Mouse (Mus musculus): ENCODE measurements around the gene Plekha6. TPM values are rescaled to one million over a fixed set of nuclear protein-coding genes. Genes with fewer than 3 reads are reported as not detected.

The Plekha6 gene
- polyA plus RNA-seq, 1 experiment from 2014 or later: 3.2 TPM

DNA sequence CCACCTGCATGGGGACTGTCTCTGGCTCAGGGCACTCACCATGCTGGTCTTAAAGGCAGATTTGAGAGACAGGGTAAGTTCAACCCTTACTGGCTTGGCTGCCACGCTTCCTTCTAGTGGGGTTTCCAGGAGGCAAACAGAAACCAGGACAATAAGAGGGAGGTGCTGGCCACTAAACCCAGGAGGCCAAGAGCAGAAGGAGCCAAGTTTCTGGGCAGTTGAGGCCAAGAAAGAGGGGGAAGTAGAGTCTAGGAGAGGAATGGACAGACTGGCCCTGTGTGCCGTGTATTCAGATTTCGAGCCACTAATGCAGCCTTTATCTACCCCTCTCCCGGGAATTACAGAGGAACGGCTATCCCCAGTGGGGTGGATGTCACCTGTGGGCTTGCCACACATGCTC lies 83.2 kb downstream of the Plekha6 start:
- Histone ChIP-seq H3K36me3 (ENCODE audit: insufficient read depth, low read length) (no peaks in the 10 kb centered on the region), H3K27ac (ENCODE audit: low read length) (no peak overlapping the region), H3K4me1 (ENCODE audit: insufficient read depth, low read depth, low read length) (no peaks in the 10 kb centered on the region; the same call in 1 of the 2 replicates), H3K4me3 (ENCODE audit: low read depth, low read length) (no peak overlapping the region), H3K27me3 (replicated peaks; ENCODE audit: insufficient read depth, low read length) (no peaks in the 10 kb centered on the region), H3K4me2 (replicated peaks; ENCODE audit: low read depth, low read length) (no peak overlapping the region), H3K9me3 (ENCODE audit: low read length) (no peaks in the 10 kb centered on the region), H3K9ac (replicated peaks; ENCODE audit: low read depth) (no peak overlapping the region)
- 62% methylated on average over 5 of the region's 5 CpGs for whole genome bisulfite sequencing
- no peak for TF ChIP-seq CTCF (IDR thresholded peaks at IDR 0.05)
- TF ChIP-seq EP300 (IDR thresholded peaks at IDR 0.05): no peak
- no peak for DNase-seq (ENCODE audit: low spot score)
- no peak for ATAC-seq

GRCm38 (mm10) chr1:133250761-133251160 lies 86.8 kb downstream of the Plekha6 start:
- ATAC-seq (no peak), DNase-seq (ENCODE audit: low spot score) (no peak)
- Histone ChIP-seq H3K9me3 (ENCODE audit: low read length) (no peaks in the 10 kb centered on the region), H3K4me1 (ENCODE audit: insufficient read depth, low read depth, low read length) (peaks cover 4% of the 10 kb centered on the region; the same call in 1 of the 2 replicates), H3K4me3 (ENCODE audit: low read depth, low read length) (no peak overlapping the region), H3K4me2 (replicated peaks; ENCODE audit: low read depth, low read length) (no peak overlapping the region), H3K9ac (replicated peaks; ENCODE audit: low read depth) (no peak overlapping the region), H3K36me3 (ENCODE audit: insufficient read depth, low read length) (no peaks in the 10 kb centered on the region), H3K27me3 (replicated peaks; ENCODE audit: insufficient read depth, low read length) (no peaks in the 10 kb centered on the region), H3K27ac (ENCODE audit: low read length) (peak overlapping the region; percentile 58; the same call in 1 of the 2 replicates)
- no peak for TF ChIP-seq EP300 (IDR thresholded peaks at IDR 0.05)
- no peak for TF ChIP-seq CTCF (IDR thresholded peaks at IDR 0.05)
- 85% methylated on average over 6 of the region's 6 CpGs for WGBS

GRCm38 (mm10) chr1:133251625-133252034 lies 87.6 kb downstream of the Plekha6 start:
- no peak overlapping the region for H3K9ac ChIP-seq (replicated peaks; ENCODE audit: low read depth)
- DNase-seq (ENCODE audit: low spot score): peak; percentile 80
- H3K4me1 ChIP-seq (ENCODE audit: insufficient read depth, low read depth, low read length): peaks cover 4% of the 10 kb centered on the region; the same call in 1 of the 2 replicates
- H3K9me3 ChIP-seq (ENCODE audit: low read length): no peaks in the 10 kb centered on the region
- WGBS: 29% methylated on average over 5 of the region's 5 CpGs
- H3K36me3 ChIP-seq (ENCODE audit: insufficient read depth, low read length): no peaks in the 10 kb centered on the region
- no peaks in the 10 kb centered on the region for H3K27me3 ChIP-seq (replicated peaks; ENCODE audit: insufficient read depth, low read length)
- TF ChIP-seq EP300 (IDR thresholded peaks at IDR 0.05): peak; percentile 52; the same call in 1 of the 2 replicates
- no peak for TF ChIP-seq CTCF (IDR thresholded peaks at IDR 0.05)
- no peak overlapping the region for H3K4me3 ChIP-seq (ENCODE audit: low read depth, low read length)
- H3K4me2 ChIP-seq (replicated peaks; ENCODE audit: low read depth, low read length): no peak overlapping the region
- peak; percentile 77 for ATAC-seq
- H3K27ac ChIP-seq (ENCODE audit: low read length): peak overlapping the region; percentile 43; the same call in 1 of the 2 replicates

- no peak overlapping the region for H3K4me3 ChIP-seq (ENCODE audit: low read depth, low read length)
- H3K36me3 ChIP-seq (ENCODE audit: insufficient read depth, low read length): no peaks in the 10 kb centered on the region
- WGBS: 80% methylated on average over 3 of the region's 3 CpGs
- no peak overlapping the region for H3K4me2 ChIP-seq (replicated peaks; ENCODE audit: low read depth, low read length)
- no peak overlapping the region for H3K9ac ChIP-seq (replicated peaks; ENCODE audit: low read depth)
- TF ChIP-seq CTCF (IDR thresholded peaks at IDR 0.05): no peak
- no peak for TF ChIP-seq EP300 (IDR thresholded peaks at IDR 0.05)
- peaks cover 4% of the 10 kb centered on the region; the same call in 1 of the 2 replicates for H3K4me1 ChIP-seq (ENCODE audit: insufficient read depth, low read depth, low read length)
- H3K27ac ChIP-seq (ENCODE audit: low read length): peak overlapping the region; percentile 43; the same call in 1 of the 2 replicates
- no peaks in the 10 kb centered on the region for H3K27me3 ChIP-seq (replicated peaks; ENCODE audit: insufficient read depth, low read length)
- ATAC-seq: no peak
- no peaks in the 10 kb centered on the region for H3K9me3 ChIP-seq (ENCODE audit: low read length)
- no peak for DNase-seq (ENCODE audit: low spot score)
Observed at GRCm38 (mm10) chr1:133252251-133252650, 88.2 kb downstream of the Plekha6 start.

DNA sequence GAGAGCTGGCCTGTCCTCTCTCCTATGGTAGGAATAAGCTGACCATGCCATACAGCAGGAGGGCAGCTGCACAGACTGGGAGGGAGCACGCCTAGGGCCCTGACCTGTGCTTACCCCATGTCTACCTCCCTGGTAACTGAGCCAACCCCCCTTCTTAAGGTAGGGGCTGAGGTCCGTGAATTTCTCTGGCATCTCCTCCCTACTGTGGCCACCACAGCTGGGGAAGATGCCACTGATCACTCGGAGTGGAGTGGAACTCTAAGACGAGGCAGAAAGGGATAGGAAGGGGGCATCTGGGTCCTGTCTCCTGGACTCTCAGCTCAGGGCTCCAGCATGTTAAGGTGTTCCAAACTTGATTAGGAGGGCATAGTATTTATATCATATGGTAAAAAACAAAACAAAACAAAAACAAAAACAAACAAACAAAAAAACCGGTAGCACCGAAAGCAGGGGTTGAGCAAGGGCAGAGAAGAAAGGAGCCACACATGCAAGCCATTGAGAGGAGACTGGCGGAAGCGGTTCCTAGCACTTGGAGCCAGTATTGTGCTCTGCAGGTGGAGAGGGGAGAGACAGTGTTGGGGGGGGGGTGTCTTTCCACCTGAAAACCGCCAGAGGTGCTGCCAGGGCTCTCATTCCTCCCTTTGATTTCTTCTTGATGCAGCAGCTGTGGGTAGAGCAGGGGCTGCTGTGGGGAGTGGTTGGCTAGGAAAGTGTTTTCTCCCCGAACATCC lies 89.0 kb downstream of the Plekha6 start:
- WGBS: 49% methylated on average over 10 of the region's 10 CpGs
- H3K4me1 ChIP-seq (ENCODE audit: insufficient read depth, low read depth, low read length): peaks cover 4% of the 10 kb centered on the region; the same call in 1 of the 2 replicates
- H3K9me3 ChIP-seq (ENCODE audit: low read length): no peaks in the 10 kb centered on the region
- H3K4me3 ChIP-seq (ENCODE audit: low read depth, low read length): no peak overlapping the region
- ATAC-seq: no peak
- H3K4me2 ChIP-seq (replicated peaks; ENCODE audit: low read depth, low read length): no peak overlapping the region
- no peak overlapping the region for H3K9ac ChIP-seq (replicated peaks; ENCODE audit: low read depth)
- no peaks in the 10 kb centered on the region for H3K36me3 ChIP-seq (ENCODE audit: insufficient read depth, low read length)
- no peak for DNase-seq (ENCODE audit: low spot score)
- H3K27me3 ChIP-seq (replicated peaks; ENCODE audit: insufficient read depth, low read length): no peaks in the 10 kb centered on the region
- H3K27ac ChIP-seq (ENCODE audit: low read length): 0 out of 2 replicates have a peak overlapping the region, but pooled peaks have one; percentile 11
- TF ChIP-seq EP300 (IDR thresholded peaks at IDR 0.05) (no peak), CTCF (IDR thresholded peaks at IDR 0.05) (no peak)

DNA sequence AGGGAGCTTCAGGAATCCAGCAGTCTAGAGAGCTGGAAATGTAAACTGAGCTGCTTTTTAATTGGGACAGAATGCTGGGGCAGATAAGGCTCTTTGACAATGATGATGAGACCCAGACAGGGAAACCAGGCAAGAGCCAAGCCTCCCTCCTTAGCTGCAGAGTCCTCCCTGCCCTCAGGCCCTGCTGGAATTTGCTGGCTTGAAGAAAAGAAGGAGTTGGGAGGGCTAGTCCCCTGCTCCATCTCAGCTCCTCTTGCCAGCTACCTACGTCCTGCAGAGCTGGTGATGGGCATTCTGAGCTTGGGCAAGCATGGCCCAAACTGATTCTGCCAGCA lies 89.5 kb downstream of the Plekha6 start:
- Histone ChIP-seq H3K27ac (ENCODE audit: low read length) (no peak overlapping the region), H3K4me1 (ENCODE audit: insufficient read depth, low read depth, low read length) (peaks cover 4% of the 10 kb centered on the region; the same call in 1 of the 2 replicates), H3K9me3 (ENCODE audit: low read length) (no peaks in the 10 kb centered on the region), H3K9ac (replicated peaks; ENCODE audit: low read depth) (no peak overlapping the region), H3K4me2 (replicated peaks; ENCODE audit: low read depth, low read length) (no peak overlapping the region), H3K4me3 (ENCODE audit: low read depth, low read length) (no peak overlapping the region), H3K27me3 (replicated peaks; ENCODE audit: insufficient read depth, low read length) (no peaks in the 10 kb centered on the region), H3K36me3 (ENCODE audit: insufficient read depth, low read length) (no peaks in the 10 kb centered on the region)
- DNase-seq (ENCODE audit: low spot score): no peak
- TF ChIP-seq CTCF (IDR thresholded peaks at IDR 0.05): no peak
- no peak for TF ChIP-seq EP300 (IDR thresholded peaks at IDR 0.05)
- no peak for ATAC-seq
- WGBS: 60% methylated on average over 1 of the region's 1 CpGs

Data from lung, postnatal 0 days (tissue).